Mouse (Mus musculus) lung, postnatal 36 days (tissue): ENCODE data around the gene A730071L15Rik.

Source experiments
- DNase-seq: peaks from one replicate; pipeline ENCODE4 v3.0.0; 2022; ENCODE audit warnings: mixed read lengths

Gene A730071L15Rik

DNA sequence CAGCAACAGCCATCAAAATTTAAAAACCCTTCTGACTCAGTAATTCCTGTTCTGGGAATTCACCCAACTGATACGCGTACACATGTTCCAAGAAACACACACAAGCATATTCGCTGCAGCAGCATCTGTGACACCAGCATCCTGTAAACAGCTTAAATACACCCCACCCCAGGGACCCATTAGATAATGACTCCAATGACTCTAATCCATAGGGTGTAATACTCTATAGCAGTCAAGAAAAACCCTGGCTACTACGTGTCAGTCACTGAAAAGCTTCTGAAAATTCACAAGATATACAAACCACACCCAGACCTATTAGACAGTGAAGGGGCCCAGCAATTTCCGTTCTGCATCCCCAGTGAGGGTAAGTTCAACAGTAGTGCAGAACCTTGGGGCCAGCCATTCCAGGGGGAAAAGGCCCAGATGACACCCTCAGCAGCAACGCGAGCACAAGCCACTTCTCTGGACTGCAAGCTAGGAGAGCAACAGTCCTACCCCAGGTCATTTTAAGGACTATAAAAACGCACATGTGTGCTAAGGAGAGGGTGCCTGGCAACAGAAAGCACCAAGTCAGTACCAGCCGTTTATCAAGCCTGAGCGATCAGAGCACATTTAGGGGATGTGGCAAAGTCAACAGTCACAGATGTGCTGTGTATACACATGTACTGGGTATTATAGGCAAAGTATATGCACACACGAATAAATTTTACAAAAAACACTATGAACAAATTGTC is 15.5 kb upstream of the A730071L15Rik start:
- no peak for DNase-seq

DNA sequence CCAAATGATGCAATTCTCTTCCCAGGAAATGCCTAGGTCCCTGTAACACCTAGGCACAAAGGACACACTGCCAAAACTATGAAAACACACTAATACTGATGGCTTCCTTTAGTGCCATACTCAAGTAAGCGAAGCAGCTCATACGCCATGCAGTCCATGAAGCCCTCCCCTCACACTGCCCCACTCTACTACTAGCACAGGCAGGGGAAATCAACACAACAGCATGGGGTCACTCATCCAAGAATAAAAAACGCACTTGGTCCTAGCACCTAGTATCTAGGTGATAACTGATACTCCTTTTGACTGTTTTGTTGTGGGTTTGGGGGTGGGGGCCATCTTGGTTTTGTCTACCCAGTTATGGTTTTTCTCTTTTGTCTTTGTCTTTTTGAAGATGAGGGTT is 12.4 kb upstream of the A730071L15Rik start:
- DNase-seq: no peak

DNA sequence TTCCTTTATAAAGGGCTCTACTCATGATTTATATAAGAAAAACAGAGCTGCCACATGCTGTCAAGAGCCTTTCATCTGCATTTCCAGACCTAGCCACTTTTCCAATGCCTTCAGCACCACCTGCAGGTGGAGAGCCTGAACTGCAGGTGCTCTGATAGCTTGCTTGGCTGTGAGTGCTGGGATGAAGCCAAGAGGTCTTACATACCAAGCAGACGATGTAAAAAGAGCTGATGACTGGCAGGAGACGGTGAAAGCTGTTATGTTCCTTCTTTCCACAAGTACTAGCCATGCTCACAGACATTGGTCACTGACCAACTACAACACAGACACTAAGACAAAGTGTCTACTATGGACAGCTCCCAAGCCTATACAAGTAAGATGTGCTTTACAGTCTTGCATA is 12.0 kb upstream of the A730071L15Rik start:
- DNase-seq: peak; percentile 95

DNA sequence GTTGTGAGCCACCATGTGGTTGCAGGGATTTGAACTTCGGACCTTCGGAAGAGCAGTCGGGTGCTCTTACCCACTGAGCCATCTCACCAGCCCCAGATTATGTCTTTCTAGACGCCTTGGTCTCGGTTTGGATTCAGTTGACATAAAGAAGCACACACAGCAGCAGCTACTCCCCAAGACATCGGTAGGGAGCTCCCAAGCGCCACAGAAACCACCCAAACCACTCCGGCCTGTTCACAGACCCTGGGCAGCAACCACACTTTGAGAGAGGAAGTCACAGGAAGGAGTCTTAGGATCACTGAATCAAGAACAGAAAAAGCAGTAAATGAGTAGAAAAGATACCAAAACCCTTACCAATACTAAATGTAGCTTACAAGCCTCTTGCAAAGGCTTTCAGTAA is 3.0 kb upstream of the A730071L15Rik start:
- no peak for DNase-seq

DNA sequence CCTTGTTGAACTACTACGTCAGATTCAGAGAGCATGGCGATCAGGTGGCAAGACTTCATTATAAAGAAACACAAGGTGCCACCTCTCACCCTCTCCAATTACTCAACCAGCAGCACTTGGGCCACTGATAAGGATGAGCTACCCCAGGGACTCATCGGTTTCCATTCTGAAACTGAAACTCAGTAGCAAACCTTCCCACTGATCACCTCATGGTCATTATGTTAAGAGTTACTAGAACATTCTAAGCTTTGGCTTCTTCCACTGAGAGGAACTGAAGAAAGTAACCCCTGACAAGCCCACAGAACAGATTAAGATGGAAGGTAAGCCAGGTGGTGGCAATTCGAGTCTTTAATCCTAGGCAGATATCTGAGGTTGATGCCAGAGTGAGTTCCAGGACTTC is 1.4 kb upstream of the A730071L15Rik start:
- no peak for DNase-seq

DNA sequence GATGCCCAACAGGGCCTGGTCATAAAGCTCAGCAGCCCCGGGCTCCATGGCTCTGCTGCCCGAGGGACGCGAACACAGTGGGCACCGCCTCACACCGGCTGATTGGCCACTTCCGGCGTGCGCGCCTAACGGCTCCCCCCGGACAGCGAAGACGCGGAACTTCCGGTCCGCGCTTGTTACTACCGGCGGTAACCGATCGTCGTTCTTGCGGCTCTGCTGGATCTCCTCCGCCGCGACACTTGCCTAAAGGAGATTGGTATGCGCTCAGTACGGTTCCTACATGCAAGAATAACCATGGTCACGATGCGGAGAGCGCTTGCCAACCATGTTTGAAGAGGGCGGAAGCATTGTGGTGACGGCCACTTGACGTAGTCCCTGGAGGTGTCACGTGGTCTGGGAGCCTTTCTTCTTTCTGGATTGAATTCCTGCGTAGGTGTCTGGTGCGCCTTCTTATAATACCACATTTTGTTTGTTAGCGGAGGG is 299 bp downstream of the A730071L15Rik start, which contains the start of gene Nudcd3:
TSS of gene Nudcd3 (minus strand) at position 329 of the 483 bp plus-strand sequence.
- DNase-seq: peak; percentile 94

DNA sequence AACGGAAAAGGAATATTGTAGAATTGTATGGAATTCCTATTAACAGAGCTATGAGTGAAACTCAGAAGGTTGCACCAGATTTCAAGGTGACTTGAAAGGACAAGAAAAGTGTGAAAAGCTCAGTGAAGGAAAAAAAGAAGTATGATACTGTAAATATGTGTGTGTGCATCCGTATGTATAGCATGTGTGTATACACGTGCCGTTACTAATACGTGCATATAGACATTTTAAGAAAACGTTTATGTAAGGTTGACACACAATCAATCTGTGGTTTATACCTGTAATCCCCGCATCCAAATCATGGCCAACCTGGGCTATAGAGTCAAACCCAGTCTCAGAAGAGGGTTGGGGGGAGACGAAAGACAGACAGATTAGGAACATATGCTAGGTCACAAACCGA is 741 bp downstream of the A730071L15Rik start:
- no peak for DNase-seq

DNA sequence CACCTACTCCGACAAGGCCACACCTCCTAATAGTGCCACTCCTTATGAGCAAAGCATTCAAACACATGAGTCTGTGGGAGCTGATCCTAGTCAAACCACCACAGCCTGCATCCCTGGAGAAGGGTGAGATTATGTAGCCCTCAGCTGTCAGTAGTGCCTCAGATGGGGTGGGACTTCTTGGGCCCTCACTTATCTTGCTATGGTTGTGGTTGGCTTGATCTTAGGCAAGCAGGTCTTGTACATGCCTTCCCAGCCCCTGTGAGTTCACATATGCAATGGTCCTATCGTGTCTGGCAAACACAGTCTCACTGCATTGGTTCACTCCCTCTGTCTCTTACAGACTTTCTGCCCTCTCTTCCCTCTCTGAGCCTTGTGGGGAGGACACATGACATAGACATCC is 7.3 kb downstream of the A730071L15Rik start:
- no peak for DNase-seq

DNA sequence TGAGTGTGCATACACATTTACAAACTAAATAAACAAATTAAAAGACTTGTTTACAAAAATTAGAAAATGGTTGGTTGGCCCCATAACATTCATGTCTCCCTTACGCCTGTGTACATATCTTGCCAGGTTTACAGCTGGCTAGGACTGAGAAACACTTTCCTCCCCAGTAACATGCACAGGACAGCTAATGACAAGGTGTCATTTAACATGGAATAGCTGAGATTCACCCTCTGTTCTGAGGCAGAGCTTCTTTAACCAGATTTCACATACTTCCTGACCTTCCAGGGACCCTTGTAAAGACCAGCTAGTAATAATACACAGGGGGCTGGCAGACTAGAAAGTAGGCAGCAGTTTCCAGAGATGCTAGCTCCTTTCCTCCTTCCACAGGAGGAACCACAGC is 8.3 kb downstream of the A730071L15Rik start:
- no peak for DNase-seq

DNA sequence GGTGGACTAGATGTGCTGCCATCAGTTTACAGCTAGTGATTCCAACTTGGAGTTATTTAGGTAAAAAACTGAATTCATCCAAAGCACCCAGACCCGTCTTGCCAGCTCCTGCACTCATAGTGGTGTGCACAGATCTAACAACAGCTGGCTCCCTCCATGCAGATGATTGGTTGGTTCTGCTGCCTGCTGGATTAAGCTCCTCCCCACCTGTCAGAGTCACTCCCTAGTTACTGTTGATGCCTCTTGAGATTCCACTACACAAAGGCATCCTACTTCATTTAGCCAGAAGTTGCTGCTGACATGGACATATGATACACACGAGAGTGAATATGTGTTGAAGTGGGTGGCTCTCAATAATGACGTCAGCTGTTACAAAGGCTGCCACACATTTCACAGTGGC is 17.0 kb downstream of the A730071L15Rik start:
- peak; percentile 35 for DNase-seq

DNA sequence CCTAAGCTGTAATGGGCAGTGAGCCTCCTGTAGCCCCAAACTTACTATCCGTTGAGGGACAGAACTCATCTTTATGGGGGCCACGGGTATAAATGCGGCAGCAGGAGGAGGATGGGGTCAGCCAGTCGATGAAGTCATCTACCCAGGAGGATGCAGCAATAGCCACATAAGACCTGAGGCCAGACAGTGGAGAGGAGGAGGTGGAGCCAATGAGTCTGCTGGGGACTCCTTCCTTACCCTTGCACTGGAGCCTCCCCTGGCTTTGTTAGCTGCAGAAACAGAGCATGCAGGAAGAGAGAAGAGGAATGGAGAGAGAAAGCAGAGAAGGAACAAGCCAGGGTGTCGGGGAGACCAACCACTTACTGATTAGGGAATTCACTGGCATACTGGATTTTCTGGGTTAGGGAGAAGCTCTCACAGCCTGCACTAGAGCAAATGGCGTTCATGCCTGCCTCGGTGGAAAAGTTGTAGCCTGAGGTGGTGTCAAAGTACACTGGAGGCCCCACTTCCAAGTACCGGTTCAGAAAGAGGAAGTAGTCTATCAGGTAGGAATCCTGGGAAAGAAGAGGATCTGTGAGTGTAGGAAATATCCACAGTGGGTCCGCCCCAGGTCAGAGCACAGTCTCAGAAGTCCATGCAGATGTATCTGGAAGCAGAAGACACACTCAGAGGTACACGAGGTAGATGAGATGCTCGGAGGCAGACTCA is 18.5 kb downstream of the A730071L15Rik start:
- DNase-seq: no peak

DNA sequence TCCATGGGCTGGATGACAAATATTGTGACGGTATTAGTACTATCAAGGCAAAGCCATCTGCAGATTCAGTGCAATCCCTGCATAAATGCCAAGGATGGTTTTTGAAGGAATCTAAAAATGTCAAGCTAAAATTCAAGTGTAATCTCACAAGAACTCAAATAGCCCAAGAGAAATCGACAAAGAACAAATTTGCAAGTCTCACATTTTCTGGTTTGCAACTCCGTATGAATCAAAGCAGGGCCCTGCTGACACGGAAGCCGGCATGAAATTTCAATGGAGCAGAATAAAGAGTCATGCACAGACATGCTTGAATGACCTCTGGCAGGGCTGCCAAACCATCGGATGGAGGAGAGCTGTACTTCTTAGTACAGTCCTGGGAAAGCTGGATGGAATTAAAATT is 20.1 kb downstream of the A730071L15Rik start:
- DNase-seq: no peak

DNA sequence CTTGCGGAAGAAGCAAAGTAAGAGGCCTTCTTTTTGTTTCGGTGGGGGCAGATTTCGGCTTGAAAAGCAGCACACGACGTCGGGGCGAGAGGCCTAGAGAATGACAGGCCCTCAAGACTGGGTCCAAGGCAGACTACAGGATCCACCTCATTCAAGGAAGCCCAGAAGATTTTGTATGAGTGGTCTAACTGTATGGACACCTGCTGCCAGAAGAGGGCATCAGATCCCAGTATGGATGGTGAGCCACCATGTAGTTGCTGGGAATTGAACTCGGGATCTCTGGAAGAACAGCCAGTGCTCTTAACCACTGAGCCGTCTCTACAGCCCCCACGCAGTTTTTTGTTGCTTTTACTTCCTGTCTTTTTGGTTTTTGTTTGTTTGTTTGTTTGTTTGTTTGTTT is 22.4 kb downstream of the A730071L15Rik start:
- DNase-seq: no peak

DNA sequence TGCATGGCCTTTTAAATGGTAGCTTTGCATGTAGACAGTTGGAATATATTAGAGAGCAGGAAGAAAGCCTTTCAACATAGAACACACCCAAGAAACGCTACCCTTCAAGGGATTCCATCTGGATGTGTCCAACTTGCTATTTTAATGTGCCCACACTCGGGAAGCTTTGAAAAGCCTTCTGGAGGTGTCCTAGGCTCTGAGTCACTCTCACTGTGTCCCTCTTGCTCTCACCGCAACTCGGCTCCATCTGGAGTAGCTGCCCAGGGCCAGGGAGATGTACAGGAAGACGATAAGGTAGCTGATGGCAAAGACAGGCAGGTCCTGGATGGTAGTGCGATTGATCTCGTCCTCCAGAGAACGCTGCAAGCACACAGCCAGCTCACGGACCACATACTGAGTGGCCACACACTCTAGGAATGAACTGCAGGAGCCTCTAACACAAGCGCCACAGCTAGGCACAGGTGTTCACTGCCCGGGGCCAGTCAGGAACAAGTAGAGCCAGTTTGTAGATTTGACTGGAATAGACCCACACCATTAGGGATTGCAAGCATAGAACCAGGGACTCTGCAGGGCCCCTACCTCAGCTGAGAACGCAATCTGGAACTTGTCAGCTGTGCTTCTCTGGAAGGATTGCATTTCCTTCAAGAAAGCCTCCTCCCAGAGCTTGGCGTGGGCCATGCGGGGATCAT is 24.9 kb downstream of the A730071L15Rik start:
- no peak for DNase-seq

DNA sequence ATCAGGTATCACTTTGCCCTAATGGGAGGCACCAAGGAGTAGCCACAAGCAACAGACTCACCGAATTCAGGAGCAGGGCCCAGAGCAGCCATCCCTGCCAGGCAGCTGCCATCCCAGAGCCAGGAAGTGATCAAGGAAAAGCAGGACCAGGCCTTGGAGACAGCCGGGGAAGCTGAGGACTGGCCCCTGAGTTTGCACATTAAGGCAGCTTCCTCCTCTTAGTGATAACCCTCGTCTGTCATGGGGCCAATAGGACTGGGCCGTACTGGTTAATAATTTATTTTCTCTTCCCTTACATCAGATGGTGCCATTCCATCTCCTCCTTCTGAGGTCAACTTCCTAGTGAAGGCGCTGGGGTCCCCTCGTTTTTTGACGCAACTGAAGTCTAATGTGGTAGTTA is 30.2 kb downstream of the A730071L15Rik start, which contains the start of gene Npc1l1:
TSS of gene Npc1l1 (minus strand) at position 132 of the 400 bp plus-strand sequence.
- no peak for DNase-seq

DNA sequence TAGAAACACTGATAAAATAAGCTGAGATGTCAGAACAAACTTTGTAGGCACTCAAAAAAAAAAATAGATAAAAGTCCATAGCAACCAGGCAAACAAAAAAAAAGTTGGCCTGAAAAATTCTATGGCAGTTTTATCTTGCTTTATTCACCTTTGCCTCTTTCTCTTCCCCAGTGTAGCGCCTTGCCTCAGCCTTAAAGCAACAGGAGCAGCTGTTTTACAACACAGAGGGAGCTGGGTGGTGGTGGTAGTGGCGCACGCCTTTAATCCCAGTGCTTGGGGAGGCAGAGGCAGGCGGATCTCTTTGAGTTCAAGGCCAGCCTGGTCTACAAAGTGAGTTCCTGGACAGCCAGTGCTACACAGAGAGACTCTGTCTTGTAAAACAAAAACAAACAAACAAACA is 33.2 kb downstream of the A730071L15Rik start:
- no peak for DNase-seq

DNA sequence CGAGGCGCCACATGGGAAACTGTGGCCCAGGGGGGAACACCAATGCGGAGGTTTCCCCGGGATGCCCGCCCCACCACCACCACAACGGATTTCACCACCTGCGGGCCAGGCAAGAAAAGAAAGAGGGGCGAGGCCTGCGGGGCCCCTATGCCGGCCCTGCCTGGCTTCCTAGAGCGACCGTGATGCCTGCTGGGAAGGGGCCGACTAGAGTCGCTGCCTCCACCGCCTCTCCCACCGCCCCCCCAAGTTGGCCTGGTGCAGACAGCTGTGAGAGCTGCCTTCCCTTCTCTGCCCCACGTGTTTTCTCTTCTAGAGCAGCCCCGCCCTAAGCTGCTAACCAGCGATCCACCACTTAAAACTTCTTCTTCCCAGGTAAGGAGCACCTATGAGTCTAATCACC is 44.9 kb downstream of the A730071L15Rik start:
- no peak for DNase-seq
